ENCODE assay signal across 23 mouse cellular contexts in genomic region chr1:189597096-189597495, GRCm38 (mm10).
DNase-seq lines count a peak whose midpoint lies in the region; ATAC-seq and TF ChIP-seq lines count a peak whose summit lies in the region.
"Had no signal": no experiment of that assay in that cellular context is flagged by ENCODE, and none has a peak within 500 bp of the region (broad histone marks: within the 10 kb centered on the region; RNA-seq: fewer than 3 reads in every experiment).

No protein-coding gene starts in this region.

- no peaks in the 10 kb centered on the region for H3K36me3 ChIP-seq in heart, adult 2 months (ENCODE audit: control insufficient read depth, insufficient read depth, low read length)
- no peaks in the 10 kb centered on the region for H3K36me3 ChIP-seq in intestine, postnatal 0 days (ENCODE audit: control insufficient read depth, insufficient read depth)
- H3K36me3 ChIP-seq: embryonic facial prominence, embryonic 13.5 days; embryonic facial prominence, embryonic 15.5 days; forebrain, embryonic 10.5 days; forebrain, embryonic 12.5 days had no signal

- intact Hi-C loops in heart, adult 2 months (cut with DNase I), result no loop called here

- DNase-seq in heart, adult 11 months, result peak; percentile 76
- DNase-seq in heart, adult 2 months, result no peak
- no peak for DNase-seq in T-cell, adult 2 months (ENCODE audit: low spot score)
- DNase-seq in spleen, postnatal 10 days (ENCODE audit: low spot score in 2 of 2), result no peak
- DNase-seq: adrenal gland, adult 8-10 months; adrenal gland, postnatal 14 days; adrenal gland, postnatal 36 days; B cell, adult 2 months; cerebellum, adult 11-12 months; cerebellum, adult 2 months; cerebellum, adult 9-10 months; cerebellum, postnatal 10 days; cerebellum, postnatal 36 days; embryo, embryonic 11 days had no signal

- no peaks in the 10 kb centered on the region for H3K9me3 ChIP-seq in intestine, postnatal 0 days (ENCODE audit: control insufficient read depth)
- H3K9me3 ChIP-seq: embryonic facial prominence, embryonic 13.5 days; embryonic facial prominence, embryonic 15.5 days; forebrain, embryonic 10.5 days; forebrain, embryonic 12.5 days had no signal

- TF ChIP-seq EP300 in heart, adult 2 months (IDR thresholded peaks at IDR 0.05; ENCODE audit: insufficient read depth, low read depth, low read length), result no peak

- no peak for TF ChIP-seq POLR2A in heart, adult 2 months (IDR thresholded peaks at IDR 0.05; ENCODE audit: insufficient read depth, low read depth, low read length)

- WGBS in heart, adult 2 months, result 84% methylated on average over 3 of the region's 3 CpGs
- WGBS in intestine, postnatal 0 days, result 76% methylated on average over 3 of the region's 3 CpGs

- TF ChIP-seq CTCF in heart, adult 2 months (IDR thresholded peaks at IDR 0.05), result no peak
- no peak for TF ChIP-seq CTCF in intestine, postnatal 0 days (IDR thresholded peaks at IDR 0.05; ENCODE audit: low read depth)

- H3K9ac ChIP-seq in heart, adult 2 months (ENCODE audit: low read depth, low read length), result no peak overlapping the region
- H3K9ac ChIP-seq in intestine, postnatal 0 days (ENCODE audit: low read depth, low read length), result no peak overlapping the region
- H3K9ac ChIP-seq: embryonic facial prominence, embryonic 13.5 days; embryonic facial prominence, embryonic 15.5 days; forebrain, embryonic 12.5 days had no signal

- H3K27me3 ChIP-seq in heart, adult 2 months (ENCODE audit: control insufficient read depth, insufficient read depth, low read length), result no peaks in the 10 kb centered on the region
- no peaks in the 10 kb centered on the region for H3K27me3 ChIP-seq in intestine, postnatal 0 days (replicated peaks; ENCODE audit: control insufficient read depth, insufficient read depth, low read length)
- H3K27me3 ChIP-seq: embryonic facial prominence, embryonic 13.5 days; embryonic facial prominence, embryonic 15.5 days; forebrain, embryonic 12.5 days had no signal

- no peak overlapping the region for H3K4me3 ChIP-seq in heart, adult 2 months
- H3K4me3 ChIP-seq in intestine, postnatal 0 days (ENCODE audit: low read depth, low read length), result no peak overlapping the region
- H3K4me3 ChIP-seq: embryonic facial prominence, embryonic 13.5 days; embryonic facial prominence, embryonic 15.5 days; erythroblast, embryonic 14.5 days; forebrain, embryonic 10.5 days; forebrain, embryonic 12.5 days had no signal

- peak; percentile 68 for ATAC-seq in intestine, postnatal 0 days
- ATAC-seq: activated CD4-positive, CD25-positive, alpha-beta regulatory T cell, adult 4 months; forebrain, embryonic 14.5 days; forebrain, embryonic 16.5 days had no signal

- no peak overlapping the region for H3K27ac ChIP-seq in heart, adult 2 months
- H3K27ac ChIP-seq in intestine, postnatal 0 days (ENCODE audit: low read depth, low read length), result no peak overlapping the region
- H3K27ac ChIP-seq: embryonic facial prominence, embryonic 13.5 days; embryonic facial prominence, embryonic 15.5 days; forebrain, embryonic 10.5 days; forebrain, embryonic 12.5 days had no signal

- no peaks in the 10 kb centered on the region for H3K4me1 ChIP-seq in heart, adult 2 months (ENCODE audit: control insufficient read depth, insufficient read depth, low read length)
- H3K4me1 ChIP-seq in intestine, postnatal 0 days (replicated peaks; ENCODE audit: control insufficient read depth, insufficient read depth, low read length), result no peaks in the 10 kb centered on the region
- H3K4me1 ChIP-seq: embryonic facial prominence, embryonic 13.5 days; embryonic facial prominence, embryonic 15.5 days; forebrain, embryonic 10.5 days; forebrain, embryonic 12.5 days had no signal

- H3K4me2 ChIP-seq in intestine, postnatal 0 days (replicated peaks; ENCODE audit: low read depth), result no peak overlapping the region; the same call in 1 of the 2 replicates
- H3K4me2 ChIP-seq: embryonic facial prominence, embryonic 13.5 days; embryonic facial prominence, embryonic 15.5 days; forebrain, embryonic 12.5 days had no signal

- H3K79me2 ChIP-seq in heart, adult 2 months (replicated peaks; ENCODE audit: control insufficient read depth, insufficient read depth, low read length), result no peaks in the 10 kb centered on the region
